Mouse (Mus musculus) heart, postnatal 14 days (tissue): Measurements from ENCODE around the gene Nek4. TPM values are rescaled to one million over a fixed set of nuclear protein-coding genes. Genes with fewer than 3 reads are reported as not detected.

Experiments used
- DNase-seq, 2 experiments: peaks; one replicate each; pipeline ENCODE4 v3.0.0; 2021 to 2022
- intact Hi-C: fragments of 180-260 bp; cut with DNase I; formaldehyde crosslinking; loops from one replicate; pipeline ENCODE4 v1.15.1; 2025
- long read RNA-seq, 2 experiments: library from polyadenylated mRNA; stranded (forward); transcript quantifications; one replicate each; pipeline ENCODE4 v2.0.0; 2021
- total RNA-seq, 2 experiments: library from RNA; stranded (reverse); gene quantifications; 2 replicates each; pipeline ENCODE4 v1.2.3; 2021

Nek4 gene
- 1 to 10 TPM; 5.0 to 5.3 TPM for total RNA-seq
- long read RNA-seq, experiment 1, full-length matches to known transcripts, result 3 of 3 reads
- long read RNA-seq, experiment 1, partial matches to known transcripts, result 0 of 3 reads
- long read RNA-seq, experiment 1, other reads (novel, unspliced or antisense), result 0 of 3 reads
- long read RNA-seq, experiment 2, full-length matches to known transcripts, result 4 of 5 reads
- long read RNA-seq, experiment 2, partial matches to known transcripts, result 0 of 5 reads
- long read RNA-seq, experiment 2, other reads (novel, unspliced or antisense), result 1 of 5 reads

- DNase-seq, result peak; percentile 96 to 97
- intact Hi-C loops, result loop anchor here (2.0 kb wide), 1 partner anchor 50 kb away; the partner anchor contains the start of genes Glt8d1 and Spcs1
These were observed at the start of gene Nek4 for GRCm38 (mm10) chr14:30951154-30951825. Gene Nek4 (plus strand): TSS chr14:30951377.

GRCm38 (mm10) chr14:30902628-30903027 lies 48.5 kb upstream of the Nek4 start:
- intact Hi-C loops, result no loop called here
- no peak for DNase-seq

GRCm38 (mm10) chr14:30903036-30903435 lies 48.1 kb upstream of the Nek4 start:
- intact Hi-C loops, result no loop called here
- no peak for DNase-seq

GRCm38 (mm10) chr14:30904307-30904706 lies 46.9 kb upstream of the Nek4 start:
- DNase-seq, result no peak
- intact Hi-C loops, result no loop called here

- intact Hi-C loops, result no loop called here
- DNase-seq, result no peak
These were observed 45.2 kb upstream of the Nek4 start for GRCm38 (mm10) chr14:30906001-30906400.

GRCm38 (mm10) chr14:30907814-30908265 lies 43.3 kb upstream of the Nek4 start:
- no peak for DNase-seq
- intact Hi-C loops, result no loop called here

- intact Hi-C loops, result no loop called here
- no peak for DNase-seq
These were observed 40.0 kb upstream of the Nek4 start for GRCm38 (mm10) chr14:30911141-30911540.

GRCm38 (mm10) chr14:30912641-30913040 lies 38.5 kb upstream of the Nek4 start:
- no peak for DNase-seq
- intact Hi-C loops, result no loop called here

GRCm38 (mm10) chr14:30913404-30913803 lies 37.8 kb upstream of the Nek4 start:
- intact Hi-C loops, result no loop called here
- no peak for DNase-seq

GRCm38 (mm10) chr14:30916516-30916915 lies 34.7 kb upstream of the Nek4 start:
- DNase-seq, result no peak
- intact Hi-C loops, result no loop called here

GRCm38 (mm10) chr14:30922053-30922670 lies 29.0 kb upstream of the Nek4 start:
- intact Hi-C loops, result no loop called here
- no peak for DNase-seq

GRCm38 (mm10) chr14:30923375-30924105 lies 27.6 kb upstream of the Nek4 start, which contains the start of gene Itih3:
Gene Itih3 (minus strand): TSS chr14:30923760.
- intact Hi-C loops, result no loop called here
- no peak for DNase-seq

- no peak for DNase-seq
- intact Hi-C loops, result no loop called here
These were observed 25.7 kb upstream of the Nek4 start for GRCm38 (mm10) chr14:30925492-30925891.

GRCm38 (mm10) chr14:30930386-30930785 lies 20.8 kb upstream of the Nek4 start:
- intact Hi-C loops, result no loop called here
- DNase-seq, result no peak

- intact Hi-C loops, result no loop called here
- DNase-seq, result no peak
These were observed 17.8 kb upstream of the Nek4 start for GRCm38 (mm10) chr14:30933351-30933750.

- no peak for DNase-seq
- intact Hi-C loops, result loop anchor here (5.0 kb wide), 1 partner anchor 55 kb away; the partner anchor contains the start of gene Itih4
These were observed 8.9 kb upstream of the Nek4 start for GRCm38 (mm10) chr14:30942254-30942653.

- intact Hi-C loops, result loop anchor here (5.0 kb wide), 1 partner anchor 56 kb away; the partner anchor contains the start of gene Itih4
- no peak for DNase-seq
These were observed 8.1 kb upstream of the Nek4 start, which contains the start of gene Itih1 for GRCm38 (mm10) chr14:30943038-30943437. Gene Itih1 (minus strand): TSS chr14:30943289.

GRCm38 (mm10) chr14:30943860-30944674 lies 7.1 kb upstream of the Nek4 start:
- DNase-seq, result peak; percentile 61 to 80
- intact Hi-C loops, result loop anchor here (2.0 to 5.0 kb wide), 2 partner anchors 57 to 77 kb away; partner anchors contain the start of gene Itih4

- intact Hi-C loops, result loop anchor here (2.0 to 5.0 kb wide), 2 partner anchors 57 to 78 kb away; partner anchors contain the start of gene Itih4
- DNase-seq, result no peak
These were observed 6.4 kb upstream of the Nek4 start for GRCm38 (mm10) chr14:30944745-30945144.
